Mouse (Mus musculus): Measurements from ENCODE around the gene Pde4dip. TPM values are rescaled to one million over a fixed set of nuclear protein-coding genes. Genes with fewer than 3 reads are reported as not detected.

Gene Pde4dip
- polyA plus RNA-seq, 1 experiment from 2014 or later = 27.6 TPM

DNA sequence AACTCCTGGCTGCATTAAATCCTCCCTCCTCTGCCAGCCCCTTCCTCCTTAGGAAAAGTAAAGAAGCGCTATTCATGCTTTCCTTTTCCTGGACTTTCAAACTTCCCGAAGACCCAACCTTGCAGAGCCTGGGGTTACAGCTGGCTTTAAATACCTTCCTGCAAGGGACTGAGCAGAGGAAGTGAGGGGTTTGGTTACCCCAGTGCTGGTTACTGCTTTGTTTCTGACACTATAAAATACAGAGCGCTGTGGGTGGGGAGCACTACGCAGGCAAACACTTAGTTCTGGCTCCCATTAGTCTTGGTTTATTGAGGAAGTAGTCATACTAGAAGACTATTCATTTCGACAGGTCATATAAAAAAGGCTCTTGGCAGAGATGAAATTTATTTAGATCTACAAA is 128.7 kb downstream of the Pde4dip start:
- 93% methylated on average over 5 of the region's 5 CpGs for WGBS
- no peaks in the 10 kb centered on the region for H3K9me3 ChIP-seq (ENCODE audit: control insufficient read depth, low read length)
- no peak for ATAC-seq (ENCODE audit: low FRiP score)

DNA sequence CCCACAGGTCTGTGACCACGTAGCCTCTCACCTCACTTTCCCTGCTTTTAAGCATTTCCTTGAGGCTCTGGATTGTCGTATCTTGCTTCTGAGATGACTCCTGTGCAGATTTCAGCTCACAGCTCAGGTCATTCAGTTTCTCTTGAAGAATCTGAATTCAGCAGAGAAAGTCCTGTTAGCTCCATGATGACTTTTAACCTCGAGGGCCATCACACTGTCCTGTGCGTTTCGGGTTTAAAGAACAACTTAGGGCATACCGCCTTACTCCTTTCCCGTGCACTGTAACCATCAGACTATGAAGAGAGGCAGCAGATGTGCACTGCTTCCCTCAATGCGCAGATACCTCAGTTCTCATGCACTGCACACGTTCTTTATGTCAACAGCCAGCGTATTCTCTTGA is 131.0 kb downstream of the Pde4dip start:
- H3K36me3 ChIP-seq (ENCODE audit: control insufficient read depth, insufficient read depth, low read length) = peaks cover 17% of the 10 kb centered on the region; the same call in 1 of the 2 replicates
- H3K9ac ChIP-seq (ENCODE audit: low read length) = no peak overlapping the region
- ATAC-seq (ENCODE audit: low FRiP score) = no peak
- H3K4me1 ChIP-seq (ENCODE audit: control insufficient read depth, insufficient read depth, low read length) = no peaks in the 10 kb centered on the region
- H3K4me3 ChIP-seq (ENCODE audit: low read depth, low read length) = no peak overlapping the region
- WGBS = 93% methylated on average over 10 of the region's 10 CpGs
- H3K27ac ChIP-seq (ENCODE audit: low read depth, low read length) = no peak overlapping the region
- H3K4me2 ChIP-seq = no peak overlapping the region
- no peak for DNase-seq (ENCODE audit: low spot score, missing footprints)
- H3K9me3 ChIP-seq (ENCODE audit: control insufficient read depth, low read length) = no peaks in the 10 kb centered on the region
- H3K27me3 ChIP-seq (ENCODE audit: control insufficient read depth, insufficient read depth, low read length) = no peaks in the 10 kb centered on the region

More for the DNA sequence above, 128.7 kb downstream of the Pde4dip start:
- Histone ChIP-seq H3K36me3 (ENCODE audit: control insufficient read depth, insufficient read depth, low read length) (peaks cover 11% of the 10 kb centered on the region; the same call in 1 of the 2 replicates), H3K27ac (ENCODE audit: low read depth, low read length) (no peak overlapping the region), H3K27me3 (ENCODE audit: control insufficient read depth, insufficient read depth, low read length) (no peaks in the 10 kb centered on the region), H3K4me2 (no peak overlapping the region), H3K9ac (ENCODE audit: low read length) (no peak overlapping the region), H3K4me1 (ENCODE audit: control insufficient read depth, insufficient read depth, low read length) (no peaks in the 10 kb centered on the region), H3K4me3 (ENCODE audit: low read depth, low read length) (no peak overlapping the region)
- no peak for DNase-seq (ENCODE audit: low spot score, missing footprints)

DNA sequence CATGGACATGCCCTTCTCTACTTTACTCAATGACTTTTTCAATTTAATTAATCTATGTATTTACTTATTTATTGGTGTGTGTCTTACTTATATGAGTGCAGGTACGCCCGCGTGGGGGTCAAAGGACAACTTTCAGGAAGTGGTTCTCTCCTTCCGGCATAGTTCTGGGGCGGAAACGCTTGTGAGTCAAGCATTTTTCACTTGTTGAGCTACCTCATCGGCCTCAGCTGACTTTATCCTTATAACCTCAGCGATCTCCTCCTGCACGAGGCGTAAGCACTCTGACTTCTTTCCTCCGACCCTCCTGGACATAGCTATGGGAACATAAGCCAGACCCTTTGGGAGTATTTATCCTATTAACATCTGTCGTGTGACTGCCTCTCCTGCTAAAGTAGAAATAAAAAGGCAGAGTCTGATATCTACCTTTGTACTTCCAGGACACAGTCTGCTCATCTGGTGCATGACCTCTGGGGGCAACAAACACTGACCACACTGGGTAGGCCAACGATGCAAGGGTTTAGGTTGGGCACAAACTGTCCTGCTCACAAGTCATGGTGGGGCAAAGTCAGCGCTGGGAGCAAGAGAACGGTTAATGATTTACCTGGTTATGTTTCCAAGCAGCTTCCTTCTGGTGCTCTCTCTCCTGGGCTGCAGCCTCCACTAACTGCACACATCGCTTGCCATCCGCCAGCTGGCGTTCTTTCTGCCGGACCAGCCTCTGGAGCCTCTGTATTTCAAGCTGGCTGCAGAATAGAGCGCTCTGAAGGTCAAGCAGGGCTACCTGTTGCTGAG is 132.0 kb downstream of the Pde4dip start:
- Histone ChIP-seq H3K4me1 (ENCODE audit: control insufficient read depth, insufficient read depth, low read length) (no peaks in the 10 kb centered on the region), H3K9ac (ENCODE audit: low read length) (no peak overlapping the region), H3K27ac (ENCODE audit: low read depth, low read length) (no peak overlapping the region), H3K9me3 (ENCODE audit: control insufficient read depth, low read length) (no peaks in the 10 kb centered on the region), H3K36me3 (ENCODE audit: control insufficient read depth, insufficient read depth, low read length) (peaks cover 20% of the 10 kb centered on the region), H3K4me2 (no peak overlapping the region), H3K27me3 (ENCODE audit: control insufficient read depth, insufficient read depth, low read length) (no peaks in the 10 kb centered on the region), H3K4me3 (ENCODE audit: low read depth, low read length) (no peak overlapping the region)
- DNase-seq (ENCODE audit: low spot score, missing footprints) = no peak
- WGBS = 94% methylated on average over 20 of the region's 20 CpGs
- no peak for ATAC-seq (ENCODE audit: low FRiP score)

DNA sequence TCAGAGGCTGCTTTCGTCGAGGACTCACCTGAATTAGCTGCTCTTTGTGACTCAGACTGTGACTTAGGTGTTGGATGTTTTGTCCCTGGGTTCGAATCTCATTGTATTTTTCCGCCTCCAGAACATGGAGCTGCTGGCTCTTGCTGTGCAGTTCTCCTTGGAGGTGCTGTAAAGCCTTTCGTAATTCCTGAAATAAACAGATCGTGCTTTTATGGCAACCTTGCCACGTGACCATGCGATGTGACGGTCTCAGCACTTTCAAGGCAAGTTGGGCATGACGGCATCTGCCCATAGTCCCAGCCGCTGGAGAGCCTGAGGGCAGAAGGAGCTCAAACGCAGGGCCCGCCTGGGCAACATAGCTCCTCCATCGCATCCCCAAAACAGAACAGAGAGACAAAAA is 133.1 kb downstream of the Pde4dip start:
- ATAC-seq (ENCODE audit: low FRiP score) (no peak), DNase-seq (ENCODE audit: low spot score, missing footprints) (no peak)
- H3K4me3 ChIP-seq (ENCODE audit: low read depth, low read length) = no peak overlapping the region
- no peak overlapping the region for H3K9ac ChIP-seq (ENCODE audit: low read length)
- 95% methylated on average over 14 of the region's 14 CpGs for WGBS
- no peaks in the 10 kb centered on the region for H3K27me3 ChIP-seq (ENCODE audit: control insufficient read depth, insufficient read depth, low read length)
- no peak overlapping the region for H3K27ac ChIP-seq (ENCODE audit: low read depth, low read length)
- H3K9me3 ChIP-seq (ENCODE audit: control insufficient read depth, low read length) = no peaks in the 10 kb centered on the region
- no peak overlapping the region for H3K4me2 ChIP-seq
- H3K4me1 ChIP-seq (ENCODE audit: control insufficient read depth, insufficient read depth, low read length) = no peaks in the 10 kb centered on the region
- H3K36me3 ChIP-seq (ENCODE audit: control insufficient read depth, insufficient read depth, low read length) = peaks cover 21% of the 10 kb centered on the region

- 81% methylated on average over 3 of the region's 3 CpGs for WGBS
- Histone ChIP-seq H3K4me3 (ENCODE audit: low read depth, low read length) (no peak overlapping the region), H3K27me3 (ENCODE audit: control insufficient read depth, insufficient read depth, low read length) (no peaks in the 10 kb centered on the region), H3K9me3 (ENCODE audit: control insufficient read depth, low read length) (no peaks in the 10 kb centered on the region), H3K27ac (ENCODE audit: low read depth, low read length) (no peak overlapping the region), H3K4me1 (ENCODE audit: control insufficient read depth, insufficient read depth, low read length) (no peaks in the 10 kb centered on the region), H3K4me2 (no peak overlapping the region), H3K36me3 (ENCODE audit: control insufficient read depth, insufficient read depth, low read length) (peaks cover 24% of the 10 kb centered on the region), H3K9ac (ENCODE audit: low read length) (no peak overlapping the region)
- ATAC-seq (ENCODE audit: low FRiP score) = no peak
- peak; percentile 64 for DNase-seq (ENCODE audit: low spot score, missing footprints)
Observed at GRCm38 (mm10) chr3:97752901-97753300, 135.6 kb downstream of the Pde4dip start.

DNA sequence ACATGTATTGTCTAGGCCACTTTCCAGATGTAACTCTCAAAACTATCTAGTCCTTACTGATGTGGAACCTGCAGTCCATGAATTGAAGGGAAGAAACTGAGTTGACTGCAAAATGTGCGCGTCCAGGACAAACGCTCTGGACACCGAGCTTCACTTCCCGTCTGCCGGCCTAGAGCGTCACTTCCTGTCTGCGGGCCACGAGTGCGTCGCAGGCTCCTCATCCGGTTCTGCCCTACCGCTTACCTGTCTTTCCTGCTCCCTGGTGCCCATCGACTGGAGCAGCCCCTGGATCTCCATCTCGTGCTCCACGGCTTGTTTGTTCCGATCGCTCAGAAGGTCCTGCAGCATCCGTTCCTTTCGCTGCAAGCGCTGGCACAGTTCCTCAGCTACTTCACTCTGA is 136.9 kb downstream of the Pde4dip start:
- WGBS = 92% methylated on average over 21 of the region's 21 CpGs
- Histone ChIP-seq H3K4me2 (no peak overlapping the region), H3K4me3 (ENCODE audit: low read depth, low read length) (no peak overlapping the region), H3K36me3 (ENCODE audit: control insufficient read depth, insufficient read depth, low read length) (peaks cover 23% of the 10 kb centered on the region), H3K27ac (ENCODE audit: low read depth, low read length) (no peak overlapping the region), H3K9ac (ENCODE audit: low read length) (no peak overlapping the region), H3K9me3 (ENCODE audit: control insufficient read depth, low read length) (no peaks in the 10 kb centered on the region), H3K27me3 (ENCODE audit: control insufficient read depth, insufficient read depth, low read length) (no peaks in the 10 kb centered on the region), H3K4me1 (ENCODE audit: control insufficient read depth, insufficient read depth, low read length) (no peaks in the 10 kb centered on the region)
- DNase-seq (ENCODE audit: low spot score, missing footprints) (peak; percentile 35), ATAC-seq (ENCODE audit: low FRiP score) (no peak)

DNA sequence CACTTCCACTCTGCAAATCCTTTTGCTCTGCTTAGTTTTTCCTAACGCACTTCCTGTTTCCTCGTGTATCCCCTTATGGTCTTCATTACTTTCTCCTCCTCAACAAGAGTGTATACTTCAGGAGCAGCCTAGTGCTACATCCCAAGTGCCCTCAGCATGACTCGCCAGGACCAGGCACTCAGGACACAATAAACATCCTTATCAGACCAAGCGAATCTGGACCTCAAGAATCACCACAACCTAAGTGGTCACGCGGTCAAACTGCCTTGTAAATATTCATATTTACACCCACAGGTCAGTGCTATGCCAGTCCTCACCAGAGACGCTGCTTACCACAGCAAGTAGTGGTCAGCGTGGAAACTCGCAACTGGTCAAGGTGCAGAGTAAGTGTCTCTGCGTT is 139.7 kb downstream of the Pde4dip start:
- H3K36me3 ChIP-seq (ENCODE audit: control insufficient read depth, insufficient read depth, low read length) = peaks cover 19% of the 10 kb centered on the region

GRCm38 (mm10) chr3:97742841-97743240 is 145.7 kb downstream of the Pde4dip start:
- Histone ChIP-seq H3K4me2 (no peak overlapping the region), H3K4me3 (ENCODE audit: low read depth, low read length) (no peak overlapping the region), H3K9me3 (ENCODE audit: control insufficient read depth, low read length) (no peaks in the 10 kb centered on the region), H3K27ac (ENCODE audit: low read depth, low read length) (no peak overlapping the region), H3K4me1 (ENCODE audit: control insufficient read depth, insufficient read depth, low read length) (no peaks in the 10 kb centered on the region), H3K36me3 (ENCODE audit: control insufficient read depth, insufficient read depth, low read length) (peaks cover 15% of the 10 kb centered on the region), H3K9ac (ENCODE audit: low read length) (no peak overlapping the region), H3K27me3 (ENCODE audit: control insufficient read depth, insufficient read depth, low read length) (no peaks in the 10 kb centered on the region)
- 91% methylated on average over 8 of the region's 8 CpGs for WGBS
- ATAC-seq (ENCODE audit: low FRiP score) (no peak), DNase-seq (ENCODE audit: low spot score, missing footprints) (no peak)

More for the DNA sequence above, 139.7 kb downstream of the Pde4dip start:
- H3K27ac ChIP-seq (ENCODE audit: low read depth, low read length) = no peak overlapping the region
- no peaks in the 10 kb centered on the region for H3K27me3 ChIP-seq (ENCODE audit: control insufficient read depth, insufficient read depth, low read length)
- no peaks in the 10 kb centered on the region for H3K9me3 ChIP-seq (ENCODE audit: control insufficient read depth, low read length)
- DNase-seq (ENCODE audit: low spot score, missing footprints) = peak; percentile 0
- H3K4me1 ChIP-seq (ENCODE audit: control insufficient read depth, insufficient read depth, low read length) = no peaks in the 10 kb centered on the region
- no peak overlapping the region for H3K4me2 ChIP-seq
- no peak overlapping the region for H3K9ac ChIP-seq (ENCODE audit: low read length)
- no peak for ATAC-seq (ENCODE audit: low FRiP score)
- H3K4me3 ChIP-seq (ENCODE audit: low read depth, low read length) = no peak overlapping the region
- 94% methylated on average over 10 of the region's 10 CpGs for WGBS

DNA sequence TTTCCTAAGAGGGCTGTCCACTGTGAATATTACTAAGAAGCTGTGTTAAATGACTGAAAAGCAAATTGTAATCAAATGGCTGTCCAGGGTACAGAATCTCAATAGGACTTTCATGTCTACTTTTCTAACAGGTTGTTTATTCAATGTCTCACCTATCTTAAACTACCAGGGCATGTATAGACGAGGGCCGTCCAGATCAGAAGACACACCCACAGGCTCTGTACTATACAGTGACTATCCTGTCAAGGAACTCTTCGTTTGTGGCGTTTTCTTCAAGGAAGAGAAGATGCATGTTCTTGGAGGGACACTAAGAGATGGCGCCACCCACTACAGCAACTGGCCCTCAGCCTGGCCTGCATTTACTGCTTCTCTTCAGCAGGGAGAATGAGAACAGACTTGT is 152.9 kb downstream of the Pde4dip start:
- Histone ChIP-seq H3K9me3 (ENCODE audit: control insufficient read depth, low read length) (no peaks in the 10 kb centered on the region), H3K4me2 (no peak overlapping the region), H3K9ac (ENCODE audit: low read length) (no peak overlapping the region), H3K36me3 (ENCODE audit: control insufficient read depth, insufficient read depth, low read length) (no peaks in the 10 kb centered on the region; the same call in 1 of the 2 replicates), H3K27me3 (ENCODE audit: control insufficient read depth, insufficient read depth, low read length) (no peaks in the 10 kb centered on the region), H3K27ac (ENCODE audit: low read depth, low read length) (no peak overlapping the region), H3K4me3 (ENCODE audit: low read depth, low read length) (no peak overlapping the region), H3K4me1 (ENCODE audit: control insufficient read depth, insufficient read depth, low read length) (no peaks in the 10 kb centered on the region)
- ATAC-seq (ENCODE audit: low FRiP score) (no peak), DNase-seq (ENCODE audit: low spot score, missing footprints) (no peak)
- 86% methylated on average over 5 of the region's 5 CpGs for WGBS
